Mouse (Mus musculus) adrenal gland (tissue): ENCODE results near the gene Edar.

Experiments used
- intact Hi-C: fragments of 180-260 bp; cut with DNase I; formaldehyde crosslinking; loops from one replicate; pipeline ENCODE4 v1.15.1; 2025

Edar gene

DNA sequence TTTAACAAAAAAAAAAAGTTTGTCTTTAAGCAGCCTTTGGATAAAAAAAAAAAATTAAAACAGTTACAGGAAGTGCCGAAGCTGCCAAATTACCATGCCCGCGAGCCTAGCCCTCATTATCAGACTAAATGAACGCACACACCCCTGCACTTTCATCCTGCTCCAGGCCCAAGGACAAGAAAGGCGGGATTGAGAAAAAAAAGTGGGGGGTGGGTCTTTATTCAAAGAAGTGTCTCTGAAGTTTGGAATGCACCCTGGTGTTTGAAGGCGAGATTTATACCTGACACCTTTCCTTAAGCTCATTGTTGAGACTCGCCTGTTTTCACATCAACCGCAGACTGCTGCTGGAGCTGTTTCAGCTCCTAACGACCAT lies 23.4 kb downstream of the Edar start:
- intact Hi-C loops, result no loop called here

DNA sequence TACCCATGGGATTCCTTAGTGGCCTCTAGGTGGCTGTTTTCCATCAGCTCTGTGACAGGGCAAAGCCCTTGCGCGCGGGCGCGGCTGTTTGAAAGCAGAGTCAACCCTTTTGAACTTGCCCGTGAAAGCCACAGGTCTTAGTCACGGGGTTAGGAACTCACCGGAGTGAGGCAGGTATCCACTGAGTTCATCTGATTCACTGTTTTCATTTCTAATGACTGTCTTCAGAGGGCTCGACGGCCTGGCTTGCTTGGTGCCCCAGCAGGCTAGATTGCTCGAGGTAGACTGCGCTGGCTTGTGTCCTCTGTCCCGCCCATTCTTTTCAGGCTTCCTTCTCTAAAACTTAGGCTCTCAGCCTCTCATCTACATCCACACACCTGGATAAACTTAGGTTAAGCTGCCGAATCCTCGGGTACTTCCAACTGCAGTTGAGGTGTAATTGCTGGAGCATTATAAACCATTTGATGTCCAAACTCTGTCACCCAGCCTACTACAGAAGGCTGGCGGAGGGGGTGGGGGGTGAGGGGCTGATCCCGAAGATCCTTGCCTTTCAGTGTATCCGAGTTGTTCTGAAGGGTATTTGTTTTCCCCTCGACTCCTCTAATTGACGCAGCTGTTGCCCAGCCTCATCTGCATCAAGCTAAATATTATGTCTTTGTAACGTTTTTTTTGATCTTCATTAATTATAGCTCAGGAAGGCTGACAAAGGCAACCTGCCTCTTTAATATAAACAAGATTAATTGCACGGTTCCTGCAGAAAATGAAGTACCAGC lies 24.0 kb downstream of the Edar start:
- intact Hi-C loops, result no loop called here

DNA sequence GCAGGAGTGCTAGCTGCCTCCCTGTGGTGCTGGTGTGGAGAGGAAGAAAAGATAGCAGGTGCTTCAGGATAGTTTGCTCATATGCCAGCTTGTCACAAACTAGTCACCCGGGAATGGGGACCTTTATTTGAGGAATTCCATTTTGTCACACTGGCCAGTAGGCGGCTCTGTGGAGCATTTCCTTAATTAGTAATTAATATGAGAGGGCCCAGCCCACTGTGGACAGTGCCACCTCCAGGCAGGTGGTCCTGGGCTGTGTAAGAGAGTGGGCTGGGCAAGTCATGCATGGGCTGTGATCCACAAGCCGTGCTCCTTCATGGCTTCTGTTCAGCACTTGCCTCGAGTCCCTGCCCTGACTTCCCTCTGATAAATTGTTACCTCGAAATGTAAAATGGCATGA lies 26.7 kb downstream of the Edar start:
- intact Hi-C loops, result no loop called here

DNA sequence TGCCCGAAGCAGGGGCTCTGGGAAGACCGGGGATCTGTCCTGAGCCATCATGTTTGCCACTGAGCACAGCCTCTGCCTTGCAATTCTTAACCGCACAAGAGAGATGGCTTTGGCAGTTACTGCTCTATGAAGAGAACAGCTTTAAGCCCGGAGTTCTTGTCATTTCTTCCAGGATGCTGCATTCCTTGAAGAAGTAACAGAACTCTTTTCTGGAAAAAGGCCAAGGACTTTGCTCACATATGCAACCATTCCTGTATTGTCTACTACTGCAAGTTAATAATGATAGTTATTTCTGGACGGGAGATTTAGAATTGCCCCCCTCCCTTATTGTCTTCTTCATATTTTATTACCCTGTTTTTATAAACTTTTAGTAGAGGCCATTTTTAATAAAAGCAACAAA lies 30.8 kb downstream of the Edar start:
- intact Hi-C loops, result no loop called here

DNA sequence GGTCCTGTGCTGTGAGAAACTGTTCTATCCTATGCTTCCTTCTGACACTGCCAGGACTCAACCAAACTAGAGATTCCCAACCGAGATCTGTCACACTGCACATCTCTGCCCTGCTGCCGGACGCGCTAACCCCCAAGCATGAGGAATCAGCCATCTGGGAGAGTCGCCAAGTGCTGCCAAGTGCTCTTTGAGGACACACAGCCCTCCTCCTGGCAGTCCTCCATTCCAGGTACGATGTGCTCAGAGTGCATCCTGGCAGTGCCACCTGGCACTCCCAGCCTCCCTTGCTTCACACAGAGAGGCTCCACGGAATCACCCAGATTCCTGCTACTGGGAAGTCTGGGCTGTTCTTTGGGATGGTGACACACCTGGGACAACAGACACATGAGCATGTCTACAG lies 31.3 kb downstream of the Edar start:
- intact Hi-C loops, result no loop called here

DNA sequence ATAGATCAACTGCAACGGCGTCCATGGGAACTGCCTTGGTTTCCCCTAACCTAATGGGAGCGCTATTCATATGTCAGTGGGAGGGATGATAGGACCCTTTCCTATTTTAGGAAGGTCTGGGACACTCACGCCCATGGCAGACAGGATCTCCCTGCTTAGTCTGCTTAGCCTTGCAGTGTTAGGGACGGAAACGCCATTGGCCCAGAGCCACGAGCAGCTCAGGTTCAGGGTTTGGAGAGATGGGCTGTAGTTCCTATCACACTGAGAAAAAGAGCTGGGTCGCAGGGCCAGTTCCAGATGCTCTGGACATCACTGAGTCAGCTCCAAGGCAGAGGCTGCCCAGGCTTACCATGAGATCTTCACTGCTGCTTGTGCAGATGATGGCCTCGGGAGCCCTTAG lies 32.5 kb downstream of the Edar start:
- intact Hi-C loops, result no loop called here

DNA sequence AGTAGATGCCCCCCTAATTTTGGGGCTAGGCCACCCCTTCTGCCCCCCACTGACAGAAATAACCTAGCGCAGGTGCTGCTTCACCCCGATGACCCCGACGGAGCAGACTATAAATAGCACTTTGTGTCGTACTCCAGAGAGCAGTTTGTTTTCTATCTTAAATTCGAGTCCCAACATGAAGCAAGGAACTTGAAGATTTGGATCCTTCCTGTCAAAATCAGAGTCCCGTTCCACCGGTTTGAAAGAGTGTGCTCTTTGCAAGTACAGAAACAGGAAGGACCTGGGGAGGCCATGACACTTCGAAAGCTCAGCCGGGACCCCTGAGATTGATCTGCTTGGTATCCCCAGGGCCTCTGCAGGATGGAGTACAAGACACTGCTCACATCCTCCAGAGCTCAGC lies 33.8 kb downstream of the Edar start:
- intact Hi-C loops, result no loop called here

DNA sequence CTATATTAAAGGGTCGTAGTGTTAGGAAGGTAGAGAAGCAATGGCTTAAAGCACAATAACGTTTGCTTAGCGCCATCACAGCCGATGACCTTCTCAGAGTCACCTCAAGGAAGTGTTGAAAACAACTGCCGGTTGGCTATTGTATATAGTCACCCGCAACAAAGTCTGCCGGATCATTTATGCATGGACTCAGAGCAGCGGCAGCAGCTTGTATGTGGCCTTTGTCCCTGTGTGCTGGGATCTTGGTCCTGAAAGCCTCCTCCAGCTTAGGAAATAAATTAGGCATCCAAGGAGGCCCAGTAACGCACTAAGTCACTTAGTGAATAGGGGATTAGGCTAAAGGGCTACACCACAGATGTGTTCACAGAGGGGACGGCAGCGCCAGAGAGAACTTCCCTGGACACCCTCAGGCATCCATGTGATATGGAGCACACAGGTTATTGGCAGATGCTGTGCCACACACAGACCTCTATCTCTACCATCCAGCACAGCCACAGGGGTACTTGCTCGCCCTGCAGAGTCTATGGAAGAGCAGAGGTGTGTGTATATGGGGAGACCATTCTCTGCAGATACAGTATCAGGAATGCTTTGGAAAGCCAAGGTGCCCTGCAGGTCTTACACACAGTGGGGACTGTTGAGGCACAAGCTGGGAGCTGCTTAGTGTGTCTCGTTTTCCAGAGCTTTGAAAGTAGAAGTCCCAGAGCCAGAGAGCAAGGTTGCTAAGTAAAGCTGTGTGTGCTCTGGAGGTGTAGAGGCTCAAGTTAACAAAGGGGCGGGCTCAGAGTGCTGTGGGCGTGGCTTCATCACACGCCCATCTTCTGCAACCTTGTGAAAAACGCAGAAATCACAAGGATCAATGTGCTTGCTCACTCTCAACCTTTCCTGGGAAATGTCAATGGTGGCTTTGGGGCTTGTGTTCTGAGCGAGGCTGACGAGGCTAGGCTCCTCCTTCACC lies 34.7 kb downstream of the Edar start:
- intact Hi-C loops, result no loop called here

DNA sequence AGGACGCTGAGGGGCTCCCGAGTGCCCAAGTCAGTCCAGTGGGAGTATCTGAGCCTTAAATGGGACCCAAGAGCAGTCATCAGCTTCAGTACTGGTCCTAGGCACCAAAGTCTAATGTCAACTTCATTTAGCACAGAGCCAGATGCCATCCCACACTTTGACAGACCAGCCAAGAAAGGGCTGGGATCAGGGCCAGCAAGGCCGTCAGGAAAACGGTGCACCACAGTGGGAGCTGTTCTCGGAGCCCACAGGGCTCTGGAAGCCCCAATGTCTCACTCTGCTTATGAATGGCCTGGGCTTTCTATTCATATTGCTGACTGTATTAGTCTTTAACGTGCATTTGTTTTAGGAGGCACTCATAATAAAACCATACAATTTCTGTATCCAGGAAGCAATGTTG lies 36.2 kb downstream of the Edar start:
- intact Hi-C loops, result no loop called here

DNA sequence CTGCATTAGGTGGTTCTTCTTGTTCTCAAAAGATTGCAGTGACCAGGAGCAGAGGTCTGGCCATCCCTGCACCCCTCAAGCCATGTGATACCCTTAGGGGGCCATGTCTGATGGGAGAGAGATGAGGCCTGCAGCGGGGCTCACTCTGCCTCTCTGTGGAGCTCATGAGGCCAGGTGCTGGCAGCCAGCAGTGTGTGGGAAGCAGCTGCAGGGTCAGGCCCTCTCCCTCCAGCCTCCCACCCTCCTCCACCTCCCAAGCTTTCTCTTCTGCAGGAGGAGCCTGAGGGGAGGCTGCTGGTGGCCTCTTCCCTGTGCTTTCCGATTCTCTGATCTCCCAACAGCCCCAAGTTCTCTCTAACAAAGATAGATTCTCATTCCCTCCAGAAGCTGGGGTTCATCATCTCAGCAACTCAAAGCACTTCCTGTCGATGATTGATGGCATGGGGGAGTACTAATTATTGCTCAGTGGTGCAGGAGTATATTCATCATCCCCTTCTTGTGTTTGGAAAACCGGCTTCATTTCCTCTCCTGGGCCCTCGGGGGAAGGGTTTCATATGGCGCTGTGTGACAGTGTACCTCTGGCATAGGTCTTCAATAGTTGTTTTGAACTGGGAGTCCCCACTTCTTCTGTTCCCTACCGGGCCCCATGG lies 38.9 kb downstream of the Edar start:
- intact Hi-C loops, result no loop called here

DNA sequence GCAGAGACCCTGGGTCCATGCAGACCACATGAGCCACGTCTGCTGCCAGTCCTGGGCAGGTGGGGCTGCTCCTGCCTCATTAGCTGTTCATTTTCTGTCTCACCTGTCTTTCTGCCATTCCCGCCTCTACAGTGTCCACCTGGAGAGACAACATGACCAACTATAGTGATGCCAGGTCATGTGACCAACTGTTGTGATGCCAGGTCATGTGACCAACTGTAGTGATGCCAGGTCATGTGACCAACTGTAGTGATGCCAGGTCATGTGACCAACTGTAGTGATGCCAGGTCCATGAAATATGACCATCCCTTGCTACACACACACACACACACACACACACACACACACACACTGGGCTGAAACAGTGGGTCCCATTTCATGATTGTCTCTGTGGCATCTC lies 41.9 kb downstream of the Edar start:
- intact Hi-C loops, result no loop called here

DNA sequence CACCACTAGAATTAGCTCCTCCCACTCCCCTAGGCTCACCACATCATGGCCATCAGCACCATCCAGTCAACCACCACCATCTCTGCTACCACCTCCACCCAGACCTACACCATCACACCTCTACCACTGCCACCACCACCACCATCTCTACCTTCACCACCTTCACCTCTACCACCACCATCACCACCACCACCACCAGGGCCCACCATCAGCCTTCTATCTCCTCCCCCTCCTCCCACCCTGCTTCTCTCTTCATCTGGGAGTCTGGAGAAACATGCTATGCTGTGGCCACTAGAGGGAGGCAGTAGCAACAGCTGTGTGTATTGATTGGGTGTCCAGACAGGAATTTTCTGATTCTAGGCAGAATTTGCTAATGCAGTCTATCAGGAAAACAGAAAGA lies 47.9 kb downstream of the Edar start:
- intact Hi-C loops, result no loop called here

DNA sequence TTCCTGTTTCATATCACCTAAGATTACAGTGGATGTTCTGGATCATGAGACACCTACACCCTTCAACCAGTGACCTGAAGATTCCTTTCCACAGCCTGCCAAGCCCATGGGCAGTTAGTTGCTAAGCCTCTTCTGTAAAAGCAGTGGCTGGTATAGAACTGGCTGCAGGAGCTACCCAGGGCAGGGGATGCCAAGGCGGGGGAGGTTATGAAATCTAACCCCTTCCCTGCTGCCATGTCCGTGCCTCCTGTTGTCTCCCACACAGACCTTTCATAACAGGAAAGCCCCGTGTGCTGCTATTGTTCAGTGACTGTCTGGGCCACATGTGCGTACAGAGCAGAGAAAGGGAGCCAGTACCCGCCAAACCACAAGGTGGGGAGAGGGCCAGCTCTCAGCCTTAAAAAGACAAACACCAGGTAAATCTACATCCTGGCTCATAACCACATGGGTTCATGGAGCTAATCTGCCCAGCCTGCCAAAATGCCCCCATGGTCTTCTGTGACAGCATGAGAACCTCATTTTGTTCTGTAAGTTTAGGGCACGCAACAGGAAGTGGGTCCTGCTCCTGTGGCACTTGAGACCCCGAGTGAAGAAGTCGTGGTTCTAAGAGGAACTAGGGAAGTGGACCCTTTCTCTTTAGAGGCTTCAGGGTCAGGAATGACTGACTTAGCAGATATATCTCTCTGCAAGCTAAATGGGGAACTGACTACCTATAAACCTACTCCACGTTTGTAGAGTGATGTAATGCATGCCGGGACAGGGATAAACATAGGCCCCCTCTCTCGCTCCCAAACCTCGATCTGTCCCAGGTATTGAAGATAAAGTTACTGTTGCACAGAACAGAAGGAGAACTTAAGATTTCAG lies 50.4 kb downstream of the Edar start:
- intact Hi-C loops, result no loop called here

DNA sequence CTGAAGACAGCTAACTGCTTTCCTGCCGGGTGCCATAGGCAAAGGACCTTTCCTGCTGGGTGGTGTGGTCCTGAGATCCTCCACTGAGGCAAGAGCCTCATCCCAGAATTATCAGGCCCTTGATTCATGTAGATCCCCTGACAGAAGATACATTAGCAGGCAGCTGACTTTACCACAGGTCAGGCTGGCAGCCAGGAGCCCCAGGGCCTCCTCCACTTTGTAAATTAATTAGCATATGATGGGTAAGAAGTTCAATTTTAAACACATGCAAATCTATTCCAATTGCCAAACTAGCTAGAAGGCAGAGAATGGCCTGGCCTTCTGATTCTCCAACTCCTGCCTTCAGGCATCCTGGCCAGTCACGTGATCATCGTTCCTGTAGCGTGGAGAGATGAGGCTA lies 56.2 kb downstream of the Edar start:
- intact Hi-C loops, result loop anchor here (10.0 kb wide), 1 partner anchor 356 kb away; no protein-coding TSS in a partner anchor

DNA sequence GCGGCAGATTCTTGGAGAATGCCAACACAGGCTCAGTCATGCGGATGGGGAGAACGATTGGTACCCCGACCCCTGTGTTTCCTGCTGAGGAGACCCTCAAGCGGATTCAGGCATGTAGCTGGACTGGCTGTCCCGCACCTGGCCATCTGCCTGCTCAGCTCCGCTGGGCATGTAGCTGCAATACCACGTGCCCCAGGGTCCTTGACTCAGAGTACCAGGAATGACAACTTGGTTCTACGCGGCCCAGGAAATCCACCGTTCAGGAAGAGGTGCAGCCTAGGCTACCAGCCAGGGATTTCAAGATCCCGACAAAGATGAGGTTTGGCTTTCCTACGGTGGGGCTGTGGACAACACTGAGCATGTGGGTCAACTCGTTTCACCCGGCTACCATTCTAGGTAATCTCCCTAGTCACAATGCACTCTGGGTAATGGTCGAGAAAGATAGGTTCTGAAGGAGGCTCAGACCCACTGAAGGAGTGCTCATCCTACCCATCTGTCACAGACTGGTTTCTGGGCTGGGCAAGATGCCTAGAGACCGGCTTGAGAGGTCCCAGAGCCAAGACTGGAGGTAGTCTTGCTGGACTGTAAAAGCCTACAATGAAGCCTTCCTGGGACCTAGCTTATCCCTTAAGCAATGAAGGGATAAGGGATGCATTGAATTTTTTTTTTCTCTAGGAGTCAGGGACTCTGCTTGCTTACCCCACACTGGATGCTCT lies 56.8 kb downstream of the Edar start:
- intact Hi-C loops, result loop anchor here (10.0 kb wide), 1 partner anchor 356 kb away; no protein-coding TSS in a partner anchor

DNA sequence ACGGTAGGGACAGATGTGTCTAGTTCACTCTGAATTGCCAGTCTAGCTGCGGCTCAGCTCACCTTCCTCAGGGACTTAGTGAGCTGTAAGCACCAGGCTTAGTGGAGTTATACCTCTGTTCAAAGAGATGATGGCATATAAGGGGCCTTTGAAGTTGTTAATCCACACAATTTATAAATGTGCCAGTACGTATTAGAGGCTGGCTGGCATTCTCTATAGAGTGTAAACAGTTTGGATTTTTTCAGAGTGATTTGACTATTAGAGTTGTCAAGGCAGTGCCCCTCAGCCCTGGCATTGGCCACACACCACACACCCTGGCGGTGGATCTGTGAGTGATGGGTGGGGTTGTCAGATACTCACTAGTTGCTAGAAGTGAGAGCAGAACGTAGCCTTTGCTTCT lies 58.9 kb downstream of the Edar start:
- intact Hi-C loops, result loop anchor here (10.0 kb wide), 1 partner anchor 358 kb away; no protein-coding TSS in a partner anchor

DNA sequence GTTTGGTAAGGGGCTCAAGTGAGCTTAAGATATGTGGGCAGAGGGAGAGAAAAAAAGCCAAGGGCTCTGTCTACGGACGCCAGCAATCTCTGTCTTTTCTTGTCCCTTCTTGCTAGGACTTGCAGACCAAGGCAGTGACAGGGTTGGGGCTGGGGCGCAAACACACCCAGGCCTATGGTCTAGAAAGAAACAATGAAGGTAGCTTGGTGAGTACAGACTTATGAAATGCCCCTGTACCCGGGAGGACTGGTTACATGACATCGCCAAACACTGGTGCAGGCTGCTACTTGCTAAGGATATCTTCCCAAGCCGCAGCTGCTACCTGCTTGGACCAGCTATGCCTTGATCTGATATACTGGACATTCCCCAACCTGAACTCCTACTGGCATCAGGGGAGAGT lies 60.9 kb downstream of the Edar start:
- intact Hi-C loops, result loop anchor here (10.0 kb wide), 1 partner anchor 360 kb away; no protein-coding TSS in a partner anchor

DNA sequence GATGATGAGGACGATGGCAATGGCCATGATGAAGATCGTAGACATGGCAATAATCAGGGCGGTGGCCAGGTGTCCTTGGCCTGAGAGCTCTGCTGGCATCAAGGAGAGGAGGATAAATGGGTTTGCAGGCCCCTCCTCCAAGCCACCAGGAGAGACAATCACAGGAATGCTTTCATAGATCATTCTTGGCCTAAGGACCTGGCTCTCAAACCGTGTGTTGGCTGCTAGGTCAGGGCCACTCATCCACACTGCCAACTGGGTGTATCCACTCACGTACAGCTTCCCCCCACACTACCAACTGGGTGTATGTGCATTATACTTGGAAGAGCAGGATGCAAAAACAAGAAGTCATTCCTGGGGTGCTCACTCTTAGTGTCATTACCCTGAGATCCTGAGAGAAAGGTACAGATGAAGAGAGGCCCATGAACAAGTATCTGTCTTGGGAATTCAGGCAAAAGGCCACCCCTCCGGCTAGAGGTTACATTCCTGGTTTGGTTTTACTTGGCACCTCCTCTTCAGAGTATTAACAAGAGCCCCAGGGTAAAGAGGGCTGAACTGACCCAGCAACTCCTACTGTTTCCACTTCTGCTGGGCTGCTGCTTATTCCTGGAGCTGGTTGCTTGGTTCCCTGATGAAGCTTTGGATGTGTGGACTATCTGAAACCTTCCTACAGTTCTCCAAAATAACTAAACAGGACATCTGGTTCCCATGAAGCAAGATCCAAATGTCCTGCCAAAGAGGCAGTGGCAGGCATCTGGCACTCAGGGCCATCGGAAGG lies 64.8 kb downstream of the Edar start:
- intact Hi-C loops, result loop anchor here (10.0 kb wide), 1 partner anchor 364 kb away; no protein-coding TSS in a partner anchor

DNA sequence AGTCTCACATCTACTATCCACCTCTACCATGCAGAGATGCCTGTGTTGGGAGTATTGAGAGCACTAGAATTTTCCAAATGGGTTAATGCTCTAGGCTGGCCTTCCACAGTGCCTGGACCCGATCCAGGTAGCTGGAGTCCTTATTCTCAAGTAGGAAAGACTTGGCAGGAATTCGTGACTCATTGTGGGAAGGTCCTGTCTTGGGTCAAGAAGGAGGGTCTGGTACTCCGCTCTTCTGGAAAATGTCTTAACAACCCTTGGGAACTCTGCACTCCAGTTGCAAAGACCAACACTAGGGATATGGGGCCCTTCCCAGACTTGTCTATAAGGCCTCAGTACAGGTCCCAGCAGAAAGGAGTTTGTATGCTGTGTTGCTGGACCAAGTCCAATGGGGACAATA lies 66.6 kb downstream of the Edar start:
- intact Hi-C loops, result no loop called here
